Mouse (Mus musculus): ENCODE data around the gene Gtf2ird1.

DNA sequence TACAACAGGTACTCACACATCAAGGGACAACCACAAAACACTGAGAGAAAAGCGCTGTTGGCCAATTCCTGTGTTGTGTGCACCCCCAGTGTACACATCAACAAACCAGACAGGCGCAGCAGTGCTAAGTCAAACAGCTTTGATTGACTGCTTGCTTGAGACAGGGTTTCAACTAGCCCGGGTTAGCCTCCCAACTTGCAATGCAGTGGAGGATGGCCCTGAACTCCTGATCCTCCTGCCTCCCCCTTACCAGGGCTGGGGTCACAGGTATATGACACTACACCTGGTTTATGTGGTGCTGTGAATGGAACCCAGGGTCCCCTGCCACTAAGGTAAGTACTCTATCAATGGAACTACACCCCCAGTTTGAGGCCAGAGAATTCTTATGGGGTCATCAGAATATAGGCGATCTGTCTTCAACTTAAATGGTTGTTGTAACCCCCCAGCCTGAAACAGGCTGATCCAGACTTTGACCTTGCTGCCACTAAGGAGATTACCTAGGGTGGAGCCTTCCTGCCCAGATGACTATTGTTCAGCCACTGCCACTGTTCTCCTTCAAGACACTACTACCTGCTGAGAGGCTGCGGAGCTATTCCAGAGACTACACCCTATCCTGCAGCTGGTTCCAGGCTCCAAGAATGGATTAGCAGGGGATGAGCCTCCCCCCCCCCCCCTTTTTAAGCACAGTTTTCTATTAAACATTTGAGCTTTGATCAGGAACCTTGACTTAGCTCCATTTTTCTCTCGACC is 17.7 kb downstream of the Gtf2ird1 start:
- TF ChIP-seq POLR2A (IDR thresholded peaks at IDR 0.05; ENCODE audit: borderline replicate concordance, low read depth, low read length), result no peak
- TF ChIP-seq CTCF (IDR thresholded peaks at IDR 0.05; ENCODE audit: low read depth, low read length), result no peak

All from bone marrow macrophage, adult 2 months (primary cell).